Mouse (Mus musculus) adrenal gland, postnatal 14 days (tissue): ENCODE measurements around the gene Acot2. TPM values are rescaled to one million over a fixed set of nuclear protein-coding genes. Genes with fewer than 3 reads are reported as not detected.
A peak's percentile ranks its signal among the peaks of the same experiment; 100 is the strongest.

Experiments
- DNase-seq: peaks from one replicate; pipeline ENCODE4 v3.0.0; 2021; ENCODE audit warnings: mixed read lengths
- total RNA-seq: library from RNA; stranded (reverse); gene quantifications from 2 replicates; pipeline ENCODE4 v1.2.3, GENCODE M21; 2021

Gene Acot2
- total RNA-seq, 1 experiment from 2014 or later: 31.7 TPM

GRCm38 (mm10) chr12:84038241-84038640, 50.6 kb downstream of the Acot2 start, which contains the start of gene Acot4:
Gene Acot4 (plus strand): TSS chr12:84038379.
- DNase-seq: peak; percentile 69

- DNase-seq: peak; percentile 64
Observed at GRCm38 (mm10) chr12:84038691-84039111, 51.0 kb downstream of the Acot2 start, which contains the start of gene Gm49366. Gene Gm49366 (plus strand): TSS chr12:84038935.

GRCm38 (mm10) chr12:84042248-84042647, 54.6 kb downstream of the Acot2 start:
- DNase-seq: no peak

Other genes with a start within 250 kb of the Acot2 start
- gene Papln, start 224.2 kb upstream of the Acot2 start, total RNA-seq: 8.5 and 9.1 TPM in 2 replicates
- gene Numb, start 65.9 kb upstream of the Acot2 start, total RNA-seq: 40.7 and 47.3 TPM in 2 replicates
- 13.8 and 15.0 TPM in 2 replicates for gene Riox1, start 37.3 kb upstream of the Acot2 start, total RNA-seq
- gene Heatr4, start 3.0 kb upstream of the Acot2 start, total RNA-seq: not detected in 2 replicates
- 8.0 and 20.7 TPM in 2 replicates for gene Acot1, start 21.6 kb downstream of the Acot2 start, total RNA-seq
- 3.0 and 3.3 TPM in 2 replicates for gene Acot4, start 50.5 kb downstream of the Acot2 start, total RNA-seq
- gene Gm49366, start 51.1 kb downstream of the Acot2 start, total RNA-seq: not detected in 2 replicates
- 0.33 TPM in 1 of 2 replicates, not detected in the other for gene Acot3, start 64.3 kb downstream of the Acot2 start, total RNA-seq
- gene Acot5, start 81.5 kb downstream of the Acot2 start, total RNA-seq: 0.56 and 0.83 TPM in 2 replicates
- 4.7 and 5.5 TPM in 2 replicates for gene Acot6, start 112.8 kb downstream of the Acot2 start, total RNA-seq
- gene Dnal1, start 126.5 kb downstream of the Acot2 start, total RNA-seq: 17.3 and 17.7 TPM in 2 replicates
- gene Pnma1, start 160.6 kb downstream of the Acot2 start, total RNA-seq: 0.30 and 0.44 TPM in 2 replicates
- gene Elmsan1, start 231.0 kb downstream of the Acot2 start, total RNA-seq: 18.7 and 25.7 TPM in 2 replicates